Mouse (Mus musculus) liver, embryonic 16.5 days (tissue): ENCODE measurements around the gene Hoxa5. TPM values are rescaled to one million over a fixed set of nuclear protein-coding genes. Genes with fewer than 3 reads are reported as not detected.

Source experiments
- ATAC-seq: fragments of 200-750 bp; cut with Nextera tagmentation; 2 replicates; pipeline ENCODE4 v1.8.0; 2017; ENCODE audit warnings: low read depth, mild to moderate bottlenecking, moderate number of reproducible peaks, moderate library complexity
- H3K27ac ChIP-seq: fragments of 300-500 bp; sonication (generic); 2 replicates; pipeline ENCODE4 v1.5.1; 2014; ENCODE audit warnings: mild to moderate bottlenecking, low read length
- H3K27me3 ChIP-seq: fragments of 300-500 bp; sonication (generic); 2 replicates; pipeline ENCODE4 v1.6.1; 2014; ENCODE audit warnings: low read depth, low read length, mixed read lengths; ENCODE audit not compliant: control insufficient read depth, insufficient read depth
- H3K36me3 ChIP-seq: fragments of 300-500 bp; sonication (generic); 2 replicates; pipeline ENCODE4 v1.6.1; 2014; ENCODE audit warnings: mild to moderate bottlenecking; ENCODE audit not compliant: control insufficient read depth, insufficient read depth
- H3K4me1 ChIP-seq: fragments of 300-500 bp; sonication (generic); 2 replicates; pipeline ENCODE4 v1.6.1; 2014; ENCODE audit warnings: low read depth, low read length, mixed read lengths; ENCODE audit not compliant: control insufficient read depth
- H3K4me2 ChIP-seq: fragments of 300-500 bp; sonication (generic); 2 replicates; pipeline ENCODE4 v1.6.1; 2014; ENCODE audit warnings: low read depth, low read length, mixed read lengths
- H3K4me3 ChIP-seq: fragments of 300-500 bp; sonication (generic); 2 replicates; pipeline ENCODE4 v1.5.1; 2014; ENCODE audit warnings: low read depth, mild to moderate bottlenecking, low read length
- H3K9ac ChIP-seq: fragments of 300-500 bp; sonication (generic); 2 replicates; pipeline ENCODE4 v1.6.1; 2014; ENCODE audit warnings: low read depth, low read length
- H3K9me3 ChIP-seq: fragments of 300-500 bp; sonication (generic); replicated peaks from 2 replicates; pipeline ENCODE4 v1.6.1; 2016; ENCODE audit warnings: low read length; ENCODE audit not compliant: control insufficient read depth
- WGBS: fragments of 180-500 bp; shearing (Covaris S2); extraction: QIAGEN DNeasy Blood & Tissue Kit; methylation state at CpG from one replicate; pipeline ENCODE4 v1.1.7; 2014; ENCODE audit not compliant: insufficient replicate concordance; 5-methylcytosine and 5-hydroxymethylcytosine counted together
- polyA plus RNA-seq: library from polyadenylated mRNA; unstranded; fragments of >200 nt; fragmentation: Nextera tagmentation; extraction: Ambion mirVana; gene quantifications from 2 replicates; pipeline ENCODE4 v1.2.1, GENCODE M21; 2015

Gene Hoxa5
- polyA plus RNA-seq, 1 experiment from 2014 or later, result 0.68 TPM

- H3K4me2 ChIP-seq, result no peak overlapping the region
- no peak overlapping the region for H3K27ac ChIP-seq
- no peak overlapping the region for H3K4me3 ChIP-seq
- WGBS, result 24% methylated on average over 6 of the region's 6 CpGs
- no peaks in the 10 kb centered on the region for H3K9me3 ChIP-seq
- ATAC-seq, result no peak
- peaks cover 96% of the 10 kb centered on the region for H3K27me3 ChIP-seq
- H3K9ac ChIP-seq, result no peak overlapping the region
- no peaks in the 10 kb centered on the region; the same call in 1 of the 2 replicates for H3K4me1 ChIP-seq
- no peaks in the 10 kb centered on the region for H3K36me3 ChIP-seq
Observed at GRCm38 (mm10) chr6:52235866-52236265, 31.5 kb upstream of the Hoxa5 start.

GRCm38 (mm10) chr6:52235267-52235666 lies 30.9 kb upstream of the Hoxa5 start:
- no peaks in the 10 kb centered on the region for H3K9me3 ChIP-seq
- no peak for ATAC-seq
- 37% methylated on average over 9 of the region's 9 CpGs for WGBS
- no peak overlapping the region for H3K4me2 ChIP-seq
- H3K4me1 ChIP-seq, result no peaks in the 10 kb centered on the region
- no peak overlapping the region for H3K4me3 ChIP-seq
- H3K27ac ChIP-seq, result no peak overlapping the region
- no peak overlapping the region for H3K9ac ChIP-seq
- H3K36me3 ChIP-seq, result no peaks in the 10 kb centered on the region
- H3K27me3 ChIP-seq, result peaks cover 96% of the 10 kb centered on the region

GRCm38 (mm10) chr6:52234428-52235140 lies 30.2 kb upstream of the Hoxa5 start:
- H3K27me3 ChIP-seq, result peaks cover 96% of the 10 kb centered on the region
- H3K9me3 ChIP-seq, result no peaks in the 10 kb centered on the region
- no peak overlapping the region for H3K4me3 ChIP-seq
- WGBS, result 2% methylated on average over 57 of the region's 68 CpGs
- no peak for ATAC-seq
- no peaks in the 10 kb centered on the region for H3K4me1 ChIP-seq
- H3K36me3 ChIP-seq, result no peaks in the 10 kb centered on the region
- H3K4me2 ChIP-seq, result no peak overlapping the region
- no peak overlapping the region for H3K9ac ChIP-seq
- H3K27ac ChIP-seq, result no peak overlapping the region

GRCm38 (mm10) chr6:52233546-52234427 lies 29.4 kb upstream of the Hoxa5 start:
- Histone ChIP-seq H3K27ac (no peak overlapping the region), H3K9ac (no peak overlapping the region), H3K4me3 (no peak overlapping the region), H3K9me3 (no peaks in the 10 kb centered on the region), H3K4me1 (no peaks in the 10 kb centered on the region), H3K4me2 (no peak overlapping the region), H3K27me3 (peaks cover 98% of the 10 kb centered on the region), H3K36me3 (no peaks in the 10 kb centered on the region)
- WGBS, result under 1% methylated on average over 70 of the region's 70 CpGs
- no peak for ATAC-seq

GRCm38 (mm10) chr6:52232984-52233545 lies 28.7 kb upstream of the Hoxa5 start:
- H3K27ac ChIP-seq, result no peak overlapping the region
- no peak overlapping the region for H3K9ac ChIP-seq
- no peaks in the 10 kb centered on the region for H3K36me3 ChIP-seq
- no peak for ATAC-seq
- H3K9me3 ChIP-seq, result no peaks in the 10 kb centered on the region
- no peak overlapping the region for H3K4me3 ChIP-seq
- H3K27me3 ChIP-seq, result peaks cover 96% of the 10 kb centered on the region
- 2% methylated on average over 23 of the region's 23 CpGs for WGBS
- H3K4me1 ChIP-seq, result no peaks in the 10 kb centered on the region
- no peak overlapping the region for H3K4me2 ChIP-seq

- H3K9me3 ChIP-seq, result no peaks in the 10 kb centered on the region
- ATAC-seq, result no peak
- no peak overlapping the region for H3K4me3 ChIP-seq
- no peaks in the 10 kb centered on the region for H3K36me3 ChIP-seq
- H3K9ac ChIP-seq, result no peak overlapping the region
- H3K4me1 ChIP-seq, result no peaks in the 10 kb centered on the region
- H3K27ac ChIP-seq, result no peak overlapping the region
- no peak overlapping the region for H3K4me2 ChIP-seq
- H3K27me3 ChIP-seq, result peaks cover 96% of the 10 kb centered on the region
- under 1% methylated on average over 18 of the region's 18 CpGs for WGBS
Observed at GRCm38 (mm10) chr6:52232568-52232965, 28.2 kb upstream of the Hoxa5 start.

- no peak for ATAC-seq
- Histone ChIP-seq H3K27ac (no peak overlapping the region), H3K9ac (no peak overlapping the region), H3K4me2 (no peak overlapping the region), H3K4me1 (no peaks in the 10 kb centered on the region), H3K9me3 (no peaks in the 10 kb centered on the region), H3K36me3 (no peaks in the 10 kb centered on the region), H3K27me3 (peaks cover 96% of the 10 kb centered on the region), H3K4me3 (no peak overlapping the region)
- 2% methylated on average over 18 of the region's 18 CpGs for WGBS
Observed at GRCm38 (mm10) chr6:52231885-52232567, 27.6 kb upstream of the Hoxa5 start.

- no peak within 1 kb of the TSS for H3K27ac ChIP-seq
- no peaks in the 10 kb centered on the region for H3K36me3 ChIP-seq
- ATAC-seq, result no peak
- no peaks in the 10 kb centered on the region for H3K9me3 ChIP-seq
- H3K4me3 ChIP-seq, result no peak within 1 kb of the TSS
- WGBS, result 3% methylated on average over 20 of the region's 36 CpGs
- H3K27me3 ChIP-seq, result peaks cover 96% of the 10 kb centered on the region
- no peak within 1 kb of the TSS for H3K9ac ChIP-seq
- no peak within 1 kb of the TSS for H3K4me2 ChIP-seq
- H3K4me1 ChIP-seq, result no peaks in the 10 kb centered on the region
Observed at GRCm38 (mm10) chr6:52230516-52231165, 26.3 kb upstream of the Hoxa5 start, which contains the start of gene Hoxa9. Gene Hoxa9, minus strand, starts transcription at chr6:52231089.
